Mouse (Mus musculus): ENCODE data around the gene Smim14. TPM values are rescaled to one million over a fixed set of nuclear protein-coding genes. Genes with fewer than 3 reads are reported as not detected.

Gene Smim14
- 89.2 and 90.6 TPM in 2 replicates for polyA plus RNA-seq (2012; rRNA removed)

GRCm38 (mm10) chr5:65536751-65537419 is at the start of gene Smim14, which contains the start of gene Ube2k:
Gene Smim14, minus strand, starts transcription at chr5:65537184.
Gene Ube2k, plus strand, starts transcription at chr5:65537233.

GRCm38 (mm10) chr5:65492716-65493531 is 44.1 kb downstream of the Smim14 start, which contains the start of gene Gm43552:
Gene Gm43552, minus strand, starts transcription at chr5:65492833.

GRCm38 (mm10) chr5:65435806-65436561 is 101.0 kb downstream of the Smim14 start, which contains the start of gene Ugdh:
Gene Ugdh, minus strand, starts transcription at chr5:65435949.

Other genes starting within 250 kb of the Smim14 start
- gene Rfc1, start 201.5 kb downstream of the Smim14 start, polyA plus RNA-seq (2012; rRNA removed): 23.6 and 26.8 TPM in 2 replicates
- gene Klb, start 188.9 kb downstream of the Smim14 start, polyA plus RNA-seq (2012; rRNA removed): 0.08 and 0.14 TPM in 2 replicates
- gene Rpl9, start 145.7 kb downstream of the Smim14 start, polyA plus RNA-seq (2012; rRNA removed): 718 and 807 TPM in 2 replicates
- 39.8 and 42.7 TPM in 2 replicates for gene Lias, start 145.7 kb downstream of the Smim14 start, polyA plus RNA-seq (2012; rRNA removed)
- gene Ugdh, start 101.2 kb downstream of the Smim14 start, polyA plus RNA-seq (2012; rRNA removed): 48.1 and 56.7 TPM in 2 replicates
- gene Gm43552, start 44.4 kb downstream of the Smim14 start, polyA plus RNA-seq (2012; rRNA removed): 0.72 TPM in 1 of 2 replicates, not detected in the other
- 127 and 130 TPM in 2 replicates for gene Ube2k, start within 50 bp of the Smim14 start, polyA plus RNA-seq (2012; rRNA removed)
- 80.3 and 93.2 TPM in 2 replicates for gene Pds5a, start 161.1 kb upstream of the Smim14 start, polyA plus RNA-seq (2012; rRNA removed)
- 27.9 and 28.5 TPM in 2 replicates for gene N4bp2, start 226.3 kb upstream of the Smim14 start, polyA plus RNA-seq (2012; rRNA removed)